ENCODE assay signal across 7 mouse cellular contexts in the genomic region with DNA sequence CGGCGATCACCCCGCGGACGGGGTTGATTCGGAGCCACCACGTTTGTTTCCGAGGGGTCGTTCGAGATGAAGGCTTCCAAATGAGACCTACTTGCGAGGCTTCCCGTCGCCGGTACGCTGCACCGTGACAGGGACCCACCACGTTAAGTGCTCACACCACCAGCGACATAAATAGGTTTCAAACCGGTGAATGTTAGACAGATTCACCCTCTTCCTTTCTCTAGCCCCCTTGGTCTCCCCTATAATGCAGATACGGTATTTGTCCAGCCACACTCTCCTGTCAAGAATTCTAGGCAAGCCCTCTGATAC. TPM values are rescaled to one million over a fixed set of nuclear protein-coding genes. Genes with fewer than 3 reads are reported as not detected.
DNase-seq lines count a peak whose midpoint lies in the region; ATAC-seq and TF ChIP-seq lines count a peak whose summit lies in the region.

No protein-coding gene starts in this region.

- peak overlapping the region; percentile 39; the same call in 1 of the 2 replicates for H3K27ac ChIP-seq in spleen, adult 2 months (ENCODE audit: insufficient read depth, low read length)
- peak overlapping the region; percentile 100 for H3K27ac ChIP-seq in forebrain, embryonic 12.5 days
- H3K27ac ChIP-seq in limb, embryonic 15.5 days: peak overlapping the region; percentile 100
- H3K27ac ChIP-seq in stomach, embryonic 15.5 days: peak overlapping the region; percentile 100

- peaks cover 4% of the 10 kb centered on the region; the same call in 1 of the 2 replicates for H3K4me1 ChIP-seq in spleen, adult 2 months (ENCODE audit: control insufficient read depth, insufficient read depth, insufficient read length)
- peaks cover 26% of the 10 kb centered on the region for H3K4me1 ChIP-seq in forebrain, embryonic 12.5 days
- peaks cover 14% of the 10 kb centered on the region for H3K4me1 ChIP-seq in limb, embryonic 15.5 days
- peaks cover 14% of the 10 kb centered on the region for H3K4me1 ChIP-seq in stomach, embryonic 15.5 days

- TF ChIP-seq POLR2A in spleen, adult 2 months (IDR thresholded peaks at IDR 0.05; ENCODE audit: low read depth, low read length): no peak

- 0 out of 2 replicates have a peak, but pooled peaks cover 2% of the 10 kb centered on the region for H3K36me3 ChIP-seq in spleen, adult 2 months (ENCODE audit: control insufficient read depth, insufficient read depth, low read length)
- H3K36me3 ChIP-seq in forebrain, embryonic 12.5 days (replicated peaks): 0 out of 2 replicates have a peak, but pooled peaks cover 4% of the 10 kb centered on the region
- H3K36me3 ChIP-seq in limb, embryonic 15.5 days: 0 out of 2 replicates have a peak, but pooled peaks cover 4% of the 10 kb centered on the region
- H3K36me3 ChIP-seq in stomach, embryonic 15.5 days: no peaks in the 10 kb centered on the region

- no peak for TF ChIP-seq CTCF in spleen, adult 2 months (IDR thresholded peaks at IDR 0.05; ENCODE audit: extremely low read depth, insufficient read depth, insufficient read length, insufficient replicate concordance)

- no peaks in the 10 kb centered on the region for H3K9me3 ChIP-seq in forebrain, embryonic 12.5 days
- H3K9me3 ChIP-seq in limb, embryonic 15.5 days: no peaks in the 10 kb centered on the region
- no peaks in the 10 kb centered on the region for H3K9me3 ChIP-seq in stomach, embryonic 15.5 days

- 1% methylated on average over 20 of the region's 20 CpGs for WGBS in spleen, adult 2 months
- under 1% methylated on average over 20 of the region's 20 CpGs for WGBS in forebrain, embryonic 12.5 days
- under 1% methylated on average over 20 of the region's 20 CpGs for WGBS in limb, embryonic 15.5 days
- under 1% methylated on average over 20 of the region's 20 CpGs for whole genome bisulfite sequencing in stomach, embryonic 15.5 days

- ATAC-seq in forebrain, embryonic 12.5 days (ENCODE audit: low FRiP score): peak; percentile 54
- peak; percentile 9; the same call in 1 of the 2 replicates for ATAC-seq in limb, embryonic 15.5 days (ENCODE audit: insufficient number of reproducible peaks, low FRiP score, low TSS enrichment, low read depth)
- ATAC-seq in stomach, embryonic 15.5 days (ENCODE audit: insufficient read depth, low FRiP score, low read depth): no peak

- peak overlapping the region; percentile 73 for H3K4me2 ChIP-seq in forebrain, embryonic 12.5 days
- H3K4me2 ChIP-seq in limb, embryonic 15.5 days: peak overlapping the region; percentile 57
- peak overlapping the region; percentile 74 for H3K4me2 ChIP-seq in stomach, embryonic 15.5 days

- peak overlapping the region; percentile 99 for H3K4me3 ChIP-seq in spleen, adult 2 months (ENCODE audit: extremely low read depth, insufficient read depth, insufficient read length)
- peak overlapping the region; percentile 95 for H3K4me3 ChIP-seq in forebrain, embryonic 12.5 days (replicated peaks)
- peak overlapping the region; percentile 79 for H3K4me3 ChIP-seq in limb, embryonic 15.5 days
- H3K4me3 ChIP-seq in stomach, embryonic 15.5 days (replicated peaks): peak overlapping the region; percentile 96

- H3K27me3 ChIP-seq in spleen, adult 2 months (ENCODE audit: control insufficient read depth, insufficient read depth, low read length): no peaks in the 10 kb centered on the region
- H3K27me3 ChIP-seq in forebrain, embryonic 12.5 days: no peaks in the 10 kb centered on the region
- H3K27me3 ChIP-seq in limb, embryonic 15.5 days: no peaks in the 10 kb centered on the region
- H3K27me3 ChIP-seq in stomach, embryonic 15.5 days (replicated peaks): no peaks in the 10 kb centered on the region

- DNase-seq in spleen, adult 2 months (ENCODE audit: low read depth in 1 of 2, low spot score in 2 of 2): no peak
- DNase-seq in spleen, postnatal 10 days (ENCODE audit: low spot score in 2 of 2): no peak
- no peak for DNase-seq in thymus, postnatal 4 days
- no peak for DNase-seq in testis, postnatal 10 days (ENCODE audit: low spot score)

- H3K9ac ChIP-seq in forebrain, embryonic 12.5 days: peak overlapping the region; percentile 97
- H3K9ac ChIP-seq in limb, embryonic 15.5 days: peak overlapping the region; percentile 94
- peak overlapping the region; percentile 59 for H3K9ac ChIP-seq in stomach, embryonic 15.5 days

RNA-seq across cellular contexts. Expression of gene Dek, which starts 0.5 kb away (rescaled TPM):
- 37.8 and 50.5 TPM in 2 replicates for polyA plus RNA-seq in spleen, adult 2 months (2012; rRNA removed)
- polyA plus RNA-seq in forebrain, embryonic 12.5 days (2016; fragmentation: Nextera tagmentation; extraction: Ambion mirVana): 419 and 427 TPM in 2 replicates
- 236 and 267 TPM in 2 replicates for polyA plus RNA-seq in limb, embryonic 15.5 days (2015; fragmentation: Nextera tagmentation; extraction: Ambion mirVana)
- polyA plus RNA-seq in stomach, embryonic 15.5 days (2015; fragmentation: Nextera tagmentation; extraction: Ambion mirVana): 271 and 291 TPM in 2 replicates

RNA-seq across cellular contexts. Expression of gene Rnf144b, which starts 15.9 kb away (rescaled TPM):
- polyA plus RNA-seq in spleen, adult 2 months (2012; rRNA removed): 4.5 and 4.6 TPM in 2 replicates
- 0.24 and 0.56 TPM in 2 replicates for polyA plus RNA-seq in forebrain, embryonic 12.5 days (2016; fragmentation: Nextera tagmentation; extraction: Ambion mirVana)
- 3.9 and 4.4 TPM in 2 replicates for polyA plus RNA-seq in limb, embryonic 15.5 days (2015; fragmentation: Nextera tagmentation; extraction: Ambion mirVana)
- 1.7 and 2.0 TPM in 2 replicates for polyA plus RNA-seq in stomach, embryonic 15.5 days (2015; fragmentation: Nextera tagmentation; extraction: Ambion mirVana)

Comparison
In these comparisons a context has a peak if more than half of its experiments do, and no peak if none do; other contexts are left out.
1. H3K27ac ChIP-seq: peak in every context shown above with its lines; median percentile 100 in forebrain, embryonic 12.5 days; 100 in limb, embryonic 15.5 days; 100 in stomach, embryonic 15.5 days; 39 in spleen, adult 2 months.